Mouse (Mus musculus) spleen, adult 2 months (tissue): ENCODE data around the gene Serpinb9.
"Not testable (repeated sequence)": the region's sequence is repeated elsewhere in the genome, so short reads cannot be mapped to it uniquely, and the experiment has no call there.

ENCODE experiments used
- CTCF ChIP-seq: fragments of 200-500 bp; IDR thresholded peaks from 2 replicates; pipeline ENCODE4 v1.5.1; 2011; ENCODE audit warnings: mild to moderate bottlenecking, inconsistent platforms; ENCODE audit not compliant: insufficient read depth, insufficient read length, insufficient replicate concordance; ENCODE audit errors: extremely low read depth
- POLR2A ChIP-seq: fragments of 200-500 bp; IDR thresholded peaks from 2 replicates; pipeline ENCODE4 v1.6.1; 2011; ENCODE audit warnings: low read depth, low read length, inconsistent platforms

DNA sequence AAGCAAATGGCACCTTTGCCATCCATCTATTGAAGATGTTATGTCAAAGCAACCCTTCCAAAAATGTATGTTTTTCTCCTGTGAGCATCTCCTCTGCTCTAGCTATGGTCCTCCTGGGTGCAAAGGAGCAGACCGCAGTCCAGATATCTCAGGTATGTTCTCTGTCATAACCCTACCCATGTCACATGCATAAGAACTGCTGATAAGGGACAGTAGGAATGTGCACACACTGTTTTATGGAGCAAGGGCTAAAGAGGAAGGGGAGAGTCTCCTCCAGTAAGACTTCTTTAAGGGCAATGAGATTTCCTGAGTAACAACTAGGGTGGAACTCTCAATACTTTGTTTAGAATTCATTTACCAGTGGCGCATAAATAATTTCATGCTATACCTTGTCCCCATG, 26.4 kb downstream of the Serpinb9 start:
- not testable (repeated sequence) for TF ChIP-seq CTCF, POLR2A
